Mouse (Mus musculus) liver, postnatal 0 days (tissue): ENCODE data around the gene Exd2.

Experiments
- CTCF ChIP-seq: sonication (generic); IDR thresholded peaks from 2 replicates; pipeline ENCODE4 v1.5.1; 2016; ENCODE audit warnings: antibody characterized with exemption, low read depth
- EP300 ChIP-seq: IDR thresholded peaks from 2 replicates; pipeline ENCODE4 v1.6.1; 2016; ENCODE audit warnings: antibody characterized with exemption, low read depth, mild to moderate bottlenecking

DNA sequence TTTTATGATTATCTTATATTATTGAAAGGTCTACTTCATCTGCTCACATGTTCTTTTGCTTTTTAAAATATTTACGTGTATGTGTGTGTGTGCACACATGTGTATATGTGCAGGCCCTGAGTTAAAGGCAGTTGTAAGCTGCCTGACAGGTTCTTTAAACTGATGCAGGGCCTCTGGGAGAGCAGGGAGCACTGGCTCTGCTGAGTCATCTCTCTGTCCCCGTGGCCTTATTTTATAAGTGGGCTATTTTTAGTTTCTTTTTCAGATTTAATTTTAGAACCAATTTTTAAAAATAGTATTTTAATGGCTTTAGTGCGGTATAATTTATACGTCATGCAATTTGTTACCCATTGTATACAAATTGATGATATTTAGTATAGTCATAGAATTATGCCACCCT lies 9.0 kb downstream of the Exd2 start:
- no peak for TF ChIP-seq CTCF
- TF ChIP-seq EP300, result no peak
